Mouse (Mus musculus) neural tube, embryonic 10.5 days (tissue): Measurements from ENCODE around the gene Shc1.

ENCODE experiments used
- DNase-seq: peaks from one replicate; pipeline ENCODE4 v3.0.0-alpha.2; 2017; ENCODE audit warnings: low spot score; ENCODE audit errors: extremely low spot score

The Shc1 gene

DNA sequence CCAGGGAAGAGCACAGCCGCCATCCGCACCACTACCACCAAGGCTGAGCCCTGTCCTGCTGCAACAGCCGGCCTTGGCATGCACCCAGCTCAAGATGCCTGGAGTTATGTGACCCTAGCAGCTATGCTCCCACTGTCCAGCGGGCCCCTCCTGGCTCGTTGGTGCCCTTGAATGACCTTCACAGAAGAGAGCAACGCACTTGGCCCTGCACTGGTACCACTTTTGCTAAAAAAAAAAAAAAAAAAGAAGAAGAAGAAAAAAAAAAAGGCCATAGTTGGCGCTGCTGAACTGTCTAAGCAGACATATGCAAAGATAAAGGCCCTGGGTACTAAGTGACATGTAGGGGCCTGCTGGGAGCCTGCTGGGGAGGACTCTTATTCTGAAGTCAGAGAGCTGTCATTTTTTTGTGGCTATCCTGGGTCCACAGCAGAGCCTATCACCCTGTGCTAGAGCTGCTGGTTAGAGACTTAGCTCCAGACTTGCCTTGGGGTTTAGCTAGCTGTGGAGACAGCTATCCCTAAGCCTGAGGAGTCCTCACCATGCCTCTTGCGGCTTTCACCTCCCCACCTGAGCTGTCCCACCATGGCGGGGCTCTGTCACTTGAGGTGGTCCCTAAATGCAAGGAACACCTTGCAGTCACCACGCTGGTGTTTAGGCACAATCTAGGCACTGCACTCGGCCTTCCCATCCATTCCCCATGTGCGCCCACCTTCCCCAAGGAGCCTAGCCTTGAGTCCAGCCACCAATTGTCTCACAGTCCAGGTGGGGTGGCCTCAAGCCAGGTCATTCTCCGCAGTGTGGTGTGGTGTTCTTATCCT lies 30.7 kb downstream of the Shc1 start:
- no peak for DNase-seq

DNA sequence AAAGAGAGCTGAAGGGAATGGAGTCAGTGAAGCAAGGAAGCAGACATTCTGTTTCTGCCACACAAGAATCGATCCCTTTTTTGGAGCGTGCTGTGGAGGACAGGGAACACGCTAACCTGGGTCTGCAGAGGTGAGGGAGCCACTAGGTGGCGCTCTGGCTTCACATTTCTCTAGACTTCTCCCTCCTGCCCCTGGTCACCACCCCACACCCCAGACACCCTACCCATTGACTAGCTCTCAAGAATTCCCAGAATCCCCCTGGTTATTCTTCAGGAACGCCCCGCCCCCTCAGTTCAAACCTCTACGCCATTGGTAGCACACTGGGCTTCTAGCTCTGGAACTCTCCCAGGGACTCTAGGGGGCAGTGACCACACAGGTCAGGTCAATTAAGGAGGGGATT lies 31.3 kb downstream of the Shc1 start:
- DNase-seq, result peak; percentile 61

DNA sequence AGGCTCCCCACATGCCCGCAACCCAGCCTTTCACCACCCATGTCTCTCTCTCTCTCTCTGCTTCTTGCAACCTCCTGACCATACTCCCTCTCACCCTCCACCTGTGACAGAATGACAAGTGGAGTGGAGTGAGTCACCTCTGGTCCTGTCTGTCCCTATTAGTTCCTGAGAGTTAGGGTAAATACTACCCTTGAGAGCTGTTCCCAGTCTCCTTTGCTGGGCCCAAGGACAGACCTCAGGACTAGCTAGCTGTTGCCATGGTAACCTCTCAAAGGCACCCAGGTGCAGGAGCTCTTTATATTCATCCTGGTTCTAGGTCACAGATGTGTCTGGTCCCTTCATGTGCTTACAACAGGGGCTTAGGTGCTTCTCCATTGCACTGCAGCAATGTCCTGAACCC lies 33.7 kb downstream of the Shc1 start:
- DNase-seq, result no peak

DNA sequence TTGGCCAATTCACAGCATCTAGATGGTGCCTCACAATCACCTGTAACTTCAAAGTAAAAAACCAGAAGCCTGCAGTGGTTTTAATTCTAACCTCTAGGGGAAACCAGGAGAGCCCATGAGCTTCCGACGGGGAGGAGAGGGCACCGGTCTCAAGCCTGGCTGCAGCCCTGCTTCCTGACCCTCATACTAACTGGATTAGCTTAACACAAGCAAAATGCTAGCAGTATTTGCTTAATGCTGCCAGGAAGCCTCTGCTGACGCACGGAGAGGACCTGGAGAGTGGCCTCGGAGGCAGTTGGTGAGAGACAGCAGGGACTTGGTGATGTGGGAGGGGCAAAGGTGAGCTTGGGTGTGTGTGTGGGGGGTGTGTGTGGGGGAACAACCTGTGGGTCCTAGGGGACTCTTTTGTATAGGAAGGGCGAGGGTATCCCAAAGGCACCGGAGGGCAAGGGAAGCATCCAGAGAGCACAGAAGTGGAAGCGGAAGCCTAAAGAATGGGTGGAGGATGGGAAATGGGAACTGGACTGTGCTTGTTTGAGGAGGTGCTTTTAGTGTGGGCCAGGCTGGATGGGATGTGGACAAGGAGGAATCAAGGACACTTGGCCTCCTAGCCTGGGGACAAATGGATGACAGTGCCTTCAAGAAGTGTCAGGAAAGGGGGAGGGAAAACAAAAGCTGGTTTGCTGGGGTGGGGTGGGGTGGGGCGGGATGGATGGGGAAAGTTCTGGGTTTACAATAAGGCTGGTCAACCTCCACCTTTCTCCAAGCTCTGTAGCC lies 36.3 kb downstream of the Shc1 start, which contains the start of gene Pmvk:
Gene Pmvk, plus strand, starts transcription at position 141 of the 777 bp plus-strand sequence.
- no peak for DNase-seq

DNA sequence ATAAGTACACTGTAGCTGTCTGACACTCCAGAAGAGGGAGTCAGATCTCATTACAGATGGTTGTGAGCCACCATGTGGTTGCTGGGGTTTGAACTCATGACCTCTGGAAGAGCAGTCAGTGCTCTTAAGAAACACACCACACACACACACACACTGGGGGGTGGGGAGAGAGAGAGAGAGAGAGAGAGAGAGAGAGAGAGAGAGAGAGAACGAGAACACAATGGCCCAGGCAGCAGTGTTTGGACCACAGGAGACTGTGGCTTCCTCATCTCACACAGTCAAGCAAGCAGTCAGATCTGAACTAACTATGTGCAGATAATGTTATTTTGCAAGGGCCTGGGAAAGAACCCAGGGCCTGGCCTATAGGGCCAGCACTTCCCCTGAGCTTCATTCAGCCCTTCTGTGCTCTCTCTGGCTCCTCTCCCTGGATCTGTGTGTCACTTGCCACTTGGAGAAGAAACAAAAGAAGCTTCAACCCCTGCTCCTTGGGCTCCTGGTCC lies 37.6 kb downstream of the Shc1 start:
- no peak for DNase-seq

DNA sequence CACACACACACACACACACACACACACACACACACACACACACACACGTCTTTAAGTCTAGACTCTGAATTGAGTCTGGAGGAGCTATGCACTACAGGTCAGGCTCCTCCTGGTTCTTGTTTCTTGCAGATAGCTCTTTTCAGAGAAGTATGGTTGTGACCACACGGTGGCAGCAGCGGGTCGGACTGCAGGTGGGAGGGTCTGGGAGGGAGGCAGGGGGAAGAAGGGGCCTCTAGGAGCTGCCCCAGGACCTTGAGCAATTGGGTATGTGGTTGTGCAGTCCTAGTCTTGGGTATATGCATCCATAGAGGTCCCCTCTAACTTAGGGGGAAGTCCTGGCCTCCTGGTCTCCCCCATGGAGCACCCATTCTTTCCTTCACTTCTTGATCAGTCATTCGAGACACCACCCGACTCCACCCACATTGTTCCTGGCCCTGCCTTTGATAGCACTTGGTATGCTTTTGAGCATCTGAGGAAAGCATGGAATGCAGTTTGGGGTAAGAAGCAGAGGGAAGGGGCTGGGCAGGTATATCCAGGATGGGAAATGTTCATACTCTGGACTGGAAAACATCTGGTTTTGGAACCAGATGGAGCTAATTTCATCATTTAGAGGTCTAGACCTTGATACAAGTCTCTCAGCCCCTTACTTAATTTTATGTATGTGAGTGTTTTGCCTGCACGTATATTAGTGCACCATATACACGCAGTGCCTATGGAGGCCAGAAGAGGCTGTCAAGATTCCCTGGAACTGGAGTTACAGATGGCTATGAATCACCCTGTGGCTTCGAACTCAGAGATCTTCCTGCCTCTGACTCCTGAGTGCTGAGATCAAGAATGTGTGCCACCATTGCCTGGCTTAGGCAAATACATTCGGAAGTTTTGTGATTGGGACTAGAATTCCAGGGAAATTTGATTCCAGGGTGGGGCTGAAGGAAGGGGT lies 38.8 kb downstream of the Shc1 start:
- DNase-seq, result peak; percentile 80

DNA sequence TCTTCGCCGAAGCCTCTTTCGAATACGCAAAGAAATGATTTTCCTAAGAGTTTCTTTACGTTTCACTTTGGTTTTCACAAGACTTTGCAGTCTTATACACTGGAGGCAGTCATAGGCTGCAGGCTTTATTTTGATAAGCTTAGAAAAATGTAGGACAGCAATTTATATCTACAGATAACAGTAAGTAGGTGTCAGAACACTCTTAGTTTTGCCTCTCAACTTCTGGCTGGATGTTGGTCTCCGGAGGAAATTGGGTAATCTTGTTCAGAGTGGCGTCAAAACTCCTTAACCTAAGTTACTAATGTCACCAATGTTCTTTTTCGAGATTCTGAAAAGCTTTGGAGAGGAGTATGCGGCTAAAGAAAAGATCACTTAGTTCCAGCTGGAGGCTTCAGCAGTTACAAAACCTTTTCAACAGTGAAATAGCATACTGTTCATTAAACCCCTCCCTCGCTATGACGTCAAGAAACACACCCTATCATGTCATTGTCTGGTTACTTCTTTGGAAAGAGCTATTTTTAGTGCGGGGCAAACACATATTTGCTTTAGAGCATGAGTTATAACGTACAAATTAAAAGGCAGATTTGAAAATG lies 40.2 kb downstream of the Shc1 start:
- no peak for DNase-seq

DNA sequence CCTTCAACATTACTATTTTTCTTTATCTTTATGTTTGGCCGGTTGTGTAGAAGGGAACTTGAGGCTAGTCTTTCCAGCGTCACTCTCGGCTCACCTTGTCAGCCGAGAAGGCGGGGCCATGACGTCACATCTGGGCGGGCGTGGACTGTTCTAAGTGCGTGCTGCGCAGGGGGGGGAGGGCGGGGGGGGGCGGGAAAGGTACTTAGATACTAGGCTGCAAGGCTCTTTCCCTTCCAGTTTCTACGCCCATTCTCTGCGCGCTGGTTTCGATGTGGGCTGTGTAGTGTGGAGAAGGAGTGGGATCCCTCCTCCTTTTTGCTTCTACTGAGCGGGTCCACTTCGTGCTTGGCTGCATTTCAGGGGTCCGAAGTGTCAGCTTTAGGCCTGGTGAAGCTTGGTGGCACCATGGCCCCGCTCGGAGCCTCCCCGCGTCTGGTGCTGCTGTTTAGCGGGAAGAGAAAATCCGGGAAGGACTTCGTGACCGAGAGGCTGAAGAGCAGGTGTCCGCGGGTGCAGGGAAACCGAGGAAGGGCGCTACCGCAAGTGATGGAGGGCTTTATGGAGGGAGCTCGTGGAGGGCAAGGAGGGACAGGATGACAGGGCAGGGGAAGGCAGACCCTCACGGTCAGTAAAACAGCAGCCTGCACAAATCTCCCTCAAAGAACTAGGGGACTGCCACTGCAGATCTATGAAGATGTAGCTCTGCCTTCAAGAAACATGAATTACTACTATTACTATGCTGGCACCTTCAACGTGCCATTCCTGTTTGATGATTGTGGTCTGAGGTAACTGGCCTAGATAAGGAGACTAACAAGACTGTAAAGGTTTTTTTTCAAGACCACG lies 40.9 kb downstream of the Shc1 start:
- DNase-seq, result peak; percentile 94

DNA sequence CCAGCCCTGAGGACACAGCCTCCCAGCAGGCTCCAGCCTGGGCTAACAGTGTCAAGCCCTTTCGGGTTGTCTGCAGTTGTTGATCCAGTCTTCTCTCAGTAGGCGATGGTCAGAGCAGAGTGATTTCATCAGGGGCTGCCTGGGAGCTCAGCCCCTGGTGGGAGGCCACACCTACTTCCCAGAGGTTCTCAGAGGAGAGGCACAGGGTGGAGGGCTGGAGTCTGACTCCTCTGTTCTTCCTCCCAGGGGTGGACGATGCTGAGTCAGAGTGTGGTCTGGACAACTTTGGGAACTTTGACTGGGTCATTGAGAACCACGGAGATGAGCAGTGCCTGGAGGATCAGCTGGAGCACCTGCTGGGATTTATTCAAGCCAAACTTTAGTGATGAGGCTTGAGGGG lies 50.0 kb downstream of the Shc1 start:
- no peak for DNase-seq

DNA sequence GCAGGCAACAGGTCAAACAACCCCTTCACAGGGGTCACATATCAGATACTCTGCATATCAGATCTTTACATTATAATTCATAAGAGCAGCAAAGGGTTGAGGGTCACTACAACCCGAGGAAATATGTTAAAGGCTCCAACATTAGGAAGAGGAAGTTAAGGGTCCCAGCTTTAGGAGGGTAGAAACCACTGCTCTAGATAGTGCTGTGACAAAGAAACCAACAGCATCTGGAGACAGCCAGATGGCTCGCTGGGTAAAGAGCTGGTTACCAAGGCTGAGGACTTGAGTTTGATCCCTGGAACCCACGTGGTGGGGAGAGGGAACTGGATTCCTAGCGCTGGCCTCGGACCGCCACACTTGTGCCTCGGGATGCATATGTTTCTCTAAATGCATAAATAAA lies 54.0 kb downstream of the Shc1 start:
- DNase-seq, result no peak

DNA sequence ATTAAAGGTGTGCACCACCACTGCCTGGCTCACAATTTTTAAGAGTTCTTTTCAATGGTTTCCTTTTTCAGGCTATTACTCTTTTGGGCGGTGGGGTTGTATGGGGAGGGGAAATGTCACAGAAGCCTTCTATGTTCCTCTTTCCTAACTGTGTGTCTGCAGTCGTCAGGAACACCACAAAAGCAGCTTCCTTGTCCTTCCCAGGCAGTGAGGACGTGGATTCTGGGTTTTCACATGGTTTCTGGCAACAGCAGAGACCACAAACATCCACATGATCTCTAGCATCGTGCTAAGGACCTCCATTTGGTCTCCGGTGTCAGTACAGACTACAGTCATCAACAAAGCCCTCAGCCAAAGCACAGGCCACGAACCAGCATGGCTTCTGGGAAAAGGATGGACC lies 55.6 kb downstream of the Shc1 start:
- no peak for DNase-seq

DNA sequence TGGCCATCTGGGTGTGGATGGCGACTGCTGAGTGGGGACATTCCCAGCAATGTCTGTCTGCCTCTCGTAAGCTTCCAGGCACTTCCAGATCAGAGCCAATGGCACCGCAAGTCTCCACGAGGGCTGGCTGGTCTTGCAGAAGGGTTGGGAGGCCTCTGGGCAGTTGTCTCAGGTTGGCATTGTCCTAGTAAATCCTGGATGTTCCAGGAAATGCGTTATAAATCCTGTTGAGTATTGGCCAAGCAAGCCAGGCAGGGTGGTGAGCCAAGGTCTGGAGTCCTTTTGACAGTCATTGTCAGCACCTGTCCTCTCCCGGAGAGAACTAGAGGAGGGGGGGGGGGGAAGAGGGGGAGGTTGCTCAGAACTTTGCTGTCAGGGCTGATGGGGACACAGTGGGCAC lies 60.8 kb downstream of the Shc1 start:
- no peak for DNase-seq
